Mouse (Mus musculus) lung, adult 2 months (tissue): ENCODE results near the gene Tnnc1.

Source experiments
- CTCF ChIP-seq: fragments of 200-500 bp; IDR thresholded peaks from 2 replicates; pipeline ENCODE4 v1.5.1; 2011; ENCODE audit warnings: mild to moderate bottlenecking, low read length, control low read depth; ENCODE audit not compliant: insufficient read depth
- POLR2A ChIP-seq: fragments of 200-500 bp; IDR thresholded peaks from 2 replicates; pipeline ENCODE4 v1.6.1; 2011; ENCODE audit warnings: low read depth, mild to moderate bottlenecking, control low read depth, low read length, borderline replicate concordance; ENCODE audit errors: extremely low read depth

GRCm38 (mm10) chr14:31165991-31166630 lies 42.0 kb upstream of the Tnnc1 start:
- TF ChIP-seq POLR2A = 0 out of 2 replicates have a peak, but pooled peaks have one; percentile 29
- TF ChIP-seq CTCF = no peak
